Mouse (Mus musculus) hindbrain, embryonic 13.5 days (tissue): ENCODE data around the gene Nell1. TPM values are rescaled to one million over a fixed set of nuclear protein-coding genes. Genes with fewer than 3 reads are reported as not detected.

Experiments
- ATAC-seq: fragments of 200-750 bp; cut with Nextera tagmentation; 2 replicates; pipeline ENCODE4 v1.8.0; 2017; ENCODE audit warnings: moderate TSS enrichment; ENCODE audit not compliant: low FRiP score
- H3K27ac ChIP-seq: fragments of 300-500 bp; sonication (generic); 2 replicates; pipeline ENCODE4 v1.5.1; 2015; ENCODE audit warnings: inconsistent platforms, mild to moderate bottlenecking, moderate library complexity
- H3K27me3 ChIP-seq: fragments of 300-500 bp; sonication (generic); 2 replicates; pipeline ENCODE4 v1.6.1; 2015; ENCODE audit warnings: mild to moderate bottlenecking, inconsistent platforms
- H3K36me3 ChIP-seq: fragments of 300-500 bp; sonication (generic); 2 replicates; pipeline ENCODE4 v1.6.1; 2015; ENCODE audit warnings: mild to moderate bottlenecking, inconsistent platforms
- H3K4me1 ChIP-seq: fragments of 300-500 bp; sonication (generic); replicated peaks from 2 replicates; pipeline ENCODE4 v1.6.1; 2015; ENCODE audit warnings: inconsistent platforms
- H3K4me2 ChIP-seq: fragments of 300-500 bp; sonication (generic); 2 replicates; pipeline ENCODE4 v1.6.1; 2015; ENCODE audit warnings: inconsistent platforms, mild to moderate bottlenecking, moderate library complexity
- H3K4me3 ChIP-seq: fragments of 300-500 bp; sonication (generic); 2 replicates; pipeline ENCODE4 v1.5.1; 2015; ENCODE audit warnings: mild to moderate bottlenecking, inconsistent platforms
- H3K9ac ChIP-seq: fragments of 300-500 bp; sonication (generic); 2 replicates; pipeline ENCODE4 v1.6.1; 2015; ENCODE audit warnings: mild to moderate bottlenecking, inconsistent platforms
- H3K9me3 ChIP-seq: fragments of 300-500 bp; sonication (generic); 2 replicates; pipeline ENCODE4 v1.6.1; 2016; ENCODE audit warnings: inconsistent platforms
- WGBS: fragments of 180-500 bp; shearing (Covaris S2); methylation state at CpG from one replicate; pipeline ENCODE4 v1.1.7; 2015; 5-methylcytosine and 5-hydroxymethylcytosine counted together
- polyA plus RNA-seq: library from polyadenylated mRNA; unstranded; fragments of >200 nt; fragmentation: Nextera tagmentation; extraction: Ambion mirVana; gene quantifications from 2 replicates; pipeline ENCODE4 v1.2.1, GENCODE M21; 2015

The Nell1 gene
- polyA plus RNA-seq, 1 experiment from 2014 or later = 15.7 TPM

DNA sequence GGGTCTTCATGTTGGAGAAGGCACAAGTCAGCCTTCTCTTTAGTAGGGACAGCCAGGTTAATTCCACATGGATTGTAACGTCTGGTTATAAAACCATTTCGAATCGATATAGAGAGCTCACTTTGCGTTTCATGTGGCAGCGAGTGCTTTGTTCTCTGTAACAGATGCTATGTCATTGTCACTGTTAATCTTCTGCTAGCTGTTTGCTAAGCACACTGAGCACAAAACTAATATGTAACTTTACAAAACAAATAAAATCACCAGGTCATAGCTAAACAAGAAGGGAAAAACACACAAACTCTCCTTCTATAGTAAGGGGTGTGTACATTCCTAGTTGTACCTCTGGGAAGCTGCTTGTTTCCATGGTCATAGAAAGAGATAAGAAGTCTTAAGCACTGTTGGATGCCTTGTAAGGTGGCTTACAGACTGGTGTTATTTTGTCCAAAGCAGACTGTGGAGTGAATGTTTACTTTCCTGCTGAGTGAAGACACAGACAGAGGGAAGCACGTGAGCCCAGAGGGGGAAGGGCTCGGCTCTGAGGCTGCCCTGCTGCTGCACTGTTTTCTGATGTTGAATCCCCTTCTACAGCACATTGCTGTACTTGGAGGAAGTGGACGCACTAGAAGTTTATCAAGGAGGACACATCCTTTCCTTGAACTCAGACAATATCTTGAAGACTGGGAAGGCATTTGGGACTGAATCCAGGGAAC, 131.1 kb downstream of the Nell1 start:
- Histone ChIP-seq H3K4me2 (no peak overlapping the region), H3K27me3 (no peaks in the 10 kb centered on the region), H3K9ac (no peak overlapping the region), H3K36me3 (no peaks in the 10 kb centered on the region), H3K4me3 (no peak overlapping the region), H3K9me3 (no peaks in the 10 kb centered on the region), H3K4me1 (0 out of 2 replicates have a peak, but pooled peaks cover 4% of the 10 kb centered on the region), H3K27ac (no peak overlapping the region)
- ATAC-seq = 0 out of 2 replicates have a peak, but pooled peaks have one; percentile 43
- 49% methylated on average over 8 of the region's 8 CpGs for WGBS

DNA sequence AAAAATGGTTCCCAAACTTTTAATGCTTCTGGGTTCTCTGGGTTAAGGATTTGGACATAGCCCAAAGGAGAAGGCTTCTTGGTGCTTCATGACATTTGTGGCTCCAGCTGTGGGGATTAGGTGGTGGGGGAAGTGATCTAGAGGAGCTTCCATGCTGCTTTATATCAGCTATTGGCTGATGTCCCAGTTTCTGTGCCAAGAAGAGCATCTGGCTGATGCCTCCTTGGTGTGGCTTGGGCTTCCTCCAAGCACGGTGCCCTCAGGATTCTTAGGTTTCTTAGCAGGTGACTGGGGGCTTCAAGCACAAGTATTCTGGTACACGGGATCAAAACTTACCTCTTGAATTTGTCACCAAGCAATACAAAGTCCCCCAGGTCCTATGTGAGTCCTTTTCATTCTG, 132.6 kb downstream of the Nell1 start:
- Histone ChIP-seq H3K27me3 (no peaks in the 10 kb centered on the region), H3K9me3 (no peaks in the 10 kb centered on the region), H3K4me3 (no peak overlapping the region), H3K9ac (no peak overlapping the region), H3K36me3 (no peaks in the 10 kb centered on the region), H3K4me2 (no peak overlapping the region), H3K4me1 (0 out of 2 replicates have a peak, but pooled peaks cover 4% of the 10 kb centered on the region), H3K27ac (no peak overlapping the region)
- ATAC-seq = no peak
- WGBS = 77% methylated on average over 2 of the region's 2 CpGs

DNA sequence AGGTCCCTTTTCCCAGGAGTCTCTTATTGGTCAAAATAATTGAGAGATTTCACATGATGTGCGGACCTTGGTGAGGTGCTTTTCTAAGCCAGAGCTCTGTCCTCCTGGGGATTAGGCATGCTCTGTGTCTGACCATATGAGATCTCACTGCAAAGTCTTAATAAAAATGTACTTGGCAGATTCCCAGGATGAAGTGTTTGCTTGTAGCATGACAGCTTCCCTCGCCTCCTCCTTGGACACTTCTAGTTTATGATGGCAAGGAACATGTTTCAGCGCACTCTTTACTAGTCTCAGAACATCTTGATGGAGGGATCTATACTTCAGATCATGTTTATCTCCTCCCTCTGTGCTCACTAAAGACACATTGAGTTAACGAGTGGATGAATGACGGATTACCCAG, 143.7 kb downstream of the Nell1 start:
- Histone ChIP-seq H3K9ac (no peak overlapping the region), H3K27ac (no peak overlapping the region), H3K4me1 (no peaks in the 10 kb centered on the region), H3K36me3 (no peaks in the 10 kb centered on the region), H3K9me3 (no peaks in the 10 kb centered on the region), H3K4me3 (no peak overlapping the region), H3K4me2 (no peak overlapping the region), H3K27me3 (no peaks in the 10 kb centered on the region)
- 89% methylated on average over 5 of the region's 5 CpGs for WGBS
- ATAC-seq = no peak

DNA sequence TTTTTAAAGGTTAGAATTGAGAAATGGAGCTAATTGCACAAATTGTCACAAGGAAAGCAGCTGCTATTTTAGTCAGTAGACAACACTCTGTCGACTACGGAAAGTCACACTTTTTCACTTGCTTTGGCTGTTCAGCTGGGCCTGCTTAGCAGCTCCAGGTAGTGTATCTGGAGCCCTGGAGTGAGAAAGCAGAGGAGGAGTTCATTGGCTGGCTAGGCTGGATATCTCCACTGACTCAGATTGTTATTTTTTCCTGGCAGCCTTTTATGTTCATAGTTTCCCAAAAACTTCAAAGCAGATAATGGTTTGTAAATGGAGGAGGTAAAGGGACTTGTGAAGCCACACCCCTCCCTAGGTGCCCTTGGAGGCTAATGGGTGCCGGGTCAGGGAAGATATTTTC, 163.0 kb downstream of the Nell1 start:
- Histone ChIP-seq H3K4me2 (no peak overlapping the region), H3K9me3 (no peaks in the 10 kb centered on the region), H3K27ac (no peak overlapping the region), H3K4me3 (no peak overlapping the region), H3K4me1 (no peaks in the 10 kb centered on the region), H3K27me3 (no peaks in the 10 kb centered on the region), H3K36me3 (no peaks in the 10 kb centered on the region), H3K9ac (no peak overlapping the region)
- WGBS = 91% methylated on average over 3 of the region's 3 CpGs
- no peak for ATAC-seq

DNA sequence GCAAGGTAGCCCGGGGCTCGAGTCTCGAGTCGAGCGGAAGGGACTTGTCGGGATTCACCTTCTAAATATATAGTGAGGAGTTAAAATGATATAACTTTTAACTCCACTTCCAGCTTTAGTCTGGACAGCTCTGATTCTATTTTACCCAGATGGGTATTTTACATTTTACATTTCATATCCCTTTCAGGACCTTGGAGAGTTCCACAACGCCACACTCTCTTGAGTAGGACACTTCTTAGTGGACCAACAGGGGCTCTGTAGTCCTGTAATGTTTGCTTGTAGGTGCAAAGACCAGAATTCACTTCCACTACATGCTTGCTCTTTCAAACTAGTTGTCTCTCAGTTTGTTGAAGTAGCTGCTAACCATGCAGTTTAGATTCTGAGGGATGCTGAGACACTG, 174.7 kb downstream of the Nell1 start:
- no peak overlapping the region for H3K27ac ChIP-seq
- 96% methylated on average over 7 of the region's 7 CpGs for WGBS
- no peak overlapping the region for H3K4me2 ChIP-seq
- no peaks in the 10 kb centered on the region for H3K36me3 ChIP-seq
- H3K9ac ChIP-seq = no peak overlapping the region
- H3K4me1 ChIP-seq = no peaks in the 10 kb centered on the region
- ATAC-seq = no peak
- H3K4me3 ChIP-seq = no peak overlapping the region
- H3K9me3 ChIP-seq = no peaks in the 10 kb centered on the region
- no peaks in the 10 kb centered on the region for H3K27me3 ChIP-seq

DNA sequence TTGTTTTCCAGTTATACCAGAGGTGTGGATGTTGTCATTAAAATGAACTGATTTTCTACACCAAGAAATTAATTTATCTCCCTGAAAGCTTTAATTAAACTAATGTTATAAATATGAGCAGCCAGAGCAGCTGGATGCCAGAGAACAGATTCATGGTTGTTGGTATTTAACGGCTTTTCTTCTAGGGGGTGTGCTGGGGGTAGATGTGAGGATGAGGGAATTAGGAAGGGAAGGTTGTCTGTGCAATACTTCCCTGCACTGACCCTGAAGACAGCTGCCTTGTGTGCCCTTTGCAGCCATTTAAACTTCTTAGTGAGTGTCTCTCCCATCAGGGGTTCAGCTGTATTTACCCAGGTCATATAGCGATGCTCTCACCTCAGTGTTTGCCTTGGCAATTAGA, 176.2 kb downstream of the Nell1 start:
- Histone ChIP-seq H3K36me3 (no peaks in the 10 kb centered on the region), H3K4me2 (no peak overlapping the region), H3K4me3 (no peak overlapping the region), H3K4me1 (no peaks in the 10 kb centered on the region), H3K9me3 (no peaks in the 10 kb centered on the region), H3K27me3 (no peaks in the 10 kb centered on the region), H3K27ac (no peak overlapping the region; the same call in 1 of the 2 replicates), H3K9ac (no peak overlapping the region)
- WGBS = 62% methylated on average over 2 of the region's 2 CpGs
- no peak for ATAC-seq

DNA sequence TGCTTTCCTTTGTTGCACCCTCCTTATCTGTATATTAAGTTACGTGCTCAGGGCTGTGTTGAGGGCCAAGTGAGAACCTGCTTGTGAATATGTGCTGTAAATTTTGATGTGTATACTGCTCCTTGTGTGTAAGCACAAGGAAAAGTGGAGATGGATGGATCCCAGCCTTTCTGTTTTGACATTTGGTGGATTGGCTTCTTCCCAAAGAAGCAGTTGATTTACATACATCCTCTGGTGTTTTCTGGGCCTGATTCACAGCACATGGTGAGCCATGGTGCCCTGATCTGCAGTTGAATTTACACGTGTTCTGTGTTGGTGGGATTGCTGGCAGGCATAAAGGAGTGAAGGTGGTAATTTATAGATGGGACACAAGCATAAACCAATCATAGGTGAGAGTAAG, 179.0 kb downstream of the Nell1 start:
- Histone ChIP-seq H3K9me3 (no peaks in the 10 kb centered on the region), H3K27ac (no peak overlapping the region), H3K4me3 (no peak overlapping the region), H3K9ac (no peak overlapping the region), H3K36me3 (no peaks in the 10 kb centered on the region), H3K27me3 (no peaks in the 10 kb centered on the region), H3K4me1 (no peaks in the 10 kb centered on the region), H3K4me2 (no peak overlapping the region)
- ATAC-seq = no peak
- 71% methylated on average over 2 of the region's 2 CpGs for WGBS

DNA sequence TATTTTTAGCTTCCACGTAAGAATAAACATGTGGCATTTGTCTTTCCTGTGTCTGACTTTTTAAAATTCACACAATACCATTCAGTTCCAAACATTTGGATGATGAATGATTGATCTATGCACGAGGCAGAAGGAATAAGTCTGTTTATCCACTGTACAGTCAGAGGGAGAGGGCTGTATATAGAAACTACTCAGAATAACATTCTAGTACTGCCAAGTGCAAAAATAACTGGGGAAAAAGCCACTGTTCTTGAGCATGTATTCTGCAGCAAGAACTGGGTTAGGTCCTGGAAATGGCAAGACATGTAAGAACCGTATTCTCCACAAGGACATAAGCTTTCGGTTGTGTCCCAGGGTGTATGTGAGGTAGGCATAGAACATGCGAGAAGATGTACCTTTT, 187.9 kb downstream of the Nell1 start:
- Histone ChIP-seq H3K27ac (no peak overlapping the region), H3K36me3 (no peaks in the 10 kb centered on the region), H3K4me3 (no peak overlapping the region), H3K4me2 (no peak overlapping the region), H3K9ac (no peak overlapping the region), H3K4me1 (no peaks in the 10 kb centered on the region), H3K27me3 (no peaks in the 10 kb centered on the region), H3K9me3 (peaks cover 6% of the 10 kb centered on the region; the same call in 1 of the 2 replicates)
- no peak for ATAC-seq
- 89% methylated on average over 5 of the region's 5 CpGs for WGBS

DNA sequence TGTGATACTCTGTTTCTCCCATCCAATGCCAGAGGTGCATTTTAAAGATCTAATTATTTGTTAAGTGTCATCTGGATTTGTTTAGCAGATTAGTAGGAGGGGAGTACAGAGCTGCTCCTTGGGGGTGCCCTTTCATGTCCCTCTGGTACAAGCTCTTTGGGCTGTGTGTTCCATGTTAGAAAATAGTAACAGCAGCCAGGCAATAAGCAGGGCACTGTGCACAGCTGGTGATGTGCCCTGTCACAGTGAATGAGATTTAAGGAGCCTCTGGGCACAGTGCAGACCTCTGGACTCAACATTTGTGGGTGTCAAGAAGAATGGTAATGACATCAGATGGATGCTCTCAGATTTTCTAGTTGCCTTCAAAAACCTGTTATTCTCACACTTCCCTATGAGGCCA, 194.1 kb downstream of the Nell1 start:
- no peak overlapping the region for H3K4me2 ChIP-seq
- H3K27me3 ChIP-seq = no peaks in the 10 kb centered on the region
- H3K27ac ChIP-seq = no peak overlapping the region
- H3K36me3 ChIP-seq = no peaks in the 10 kb centered on the region
- no peaks in the 10 kb centered on the region for H3K4me1 ChIP-seq
- H3K9me3 ChIP-seq = no peaks in the 10 kb centered on the region
- H3K4me3 ChIP-seq = no peak overlapping the region
- no peak overlapping the region for H3K9ac ChIP-seq
- no peak for ATAC-seq

DNA sequence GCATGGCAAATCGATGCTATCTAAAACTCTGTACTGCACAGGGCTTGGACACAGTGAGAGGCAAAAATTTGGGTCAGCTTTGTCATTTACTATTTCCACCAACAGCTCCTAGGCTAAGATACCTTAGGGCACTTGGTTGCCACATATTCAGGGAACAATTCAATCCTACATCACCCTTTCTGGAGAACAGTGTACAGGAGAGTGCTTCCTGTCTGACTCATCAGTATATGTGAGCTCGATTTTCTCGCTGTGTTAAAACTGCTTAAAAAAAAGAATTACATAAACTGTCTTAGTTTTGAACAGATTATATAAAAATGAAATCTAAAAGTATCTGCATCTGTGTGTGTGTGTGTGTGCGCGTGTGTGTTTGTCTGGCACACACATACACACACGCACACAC, 211.6 kb downstream of the Nell1 start:
- H3K27ac ChIP-seq = no peak overlapping the region
- no peak overlapping the region for H3K4me2 ChIP-seq
- WGBS = 95% methylated on average over 6 of the region's 6 CpGs
- no peaks in the 10 kb centered on the region for H3K27me3 ChIP-seq
- H3K9me3 ChIP-seq = no peaks in the 10 kb centered on the region
- no peaks in the 10 kb centered on the region for H3K36me3 ChIP-seq
- no peak overlapping the region for H3K9ac ChIP-seq
- no peak for ATAC-seq
- H3K4me3 ChIP-seq = no peak overlapping the region
- H3K4me1 ChIP-seq = no peaks in the 10 kb centered on the region

DNA sequence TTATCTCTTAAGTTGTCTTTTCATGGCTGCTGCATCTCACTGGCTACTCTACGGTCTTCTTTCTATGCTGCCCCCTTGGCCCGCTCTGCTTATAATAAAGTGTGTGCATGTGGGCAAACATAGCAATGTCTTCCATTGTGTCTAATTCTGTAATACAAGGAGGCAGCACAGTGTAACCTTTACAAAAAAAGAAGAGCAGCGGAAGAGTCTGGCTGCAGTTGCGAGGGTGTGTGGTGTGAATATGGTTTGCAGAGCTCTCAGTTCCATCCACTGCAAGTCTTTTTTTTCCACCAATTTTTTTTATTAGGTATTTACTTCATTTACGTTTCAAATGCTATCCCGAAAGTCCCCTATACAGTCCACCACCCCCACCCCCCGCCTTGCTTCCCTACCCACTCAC, 219.3 kb downstream of the Nell1 start:
- Histone ChIP-seq H3K9me3 (no peaks in the 10 kb centered on the region), H3K27me3 (no peaks in the 10 kb centered on the region), H3K4me1 (no peaks in the 10 kb centered on the region), H3K4me3 (no peak overlapping the region), H3K27ac (no peak overlapping the region), H3K4me2 (no peak overlapping the region), H3K36me3 (no peaks in the 10 kb centered on the region), H3K9ac (no peak overlapping the region)
- 94% methylated on average over 7 of the region's 7 CpGs for WGBS
- no peak for ATAC-seq

DNA sequence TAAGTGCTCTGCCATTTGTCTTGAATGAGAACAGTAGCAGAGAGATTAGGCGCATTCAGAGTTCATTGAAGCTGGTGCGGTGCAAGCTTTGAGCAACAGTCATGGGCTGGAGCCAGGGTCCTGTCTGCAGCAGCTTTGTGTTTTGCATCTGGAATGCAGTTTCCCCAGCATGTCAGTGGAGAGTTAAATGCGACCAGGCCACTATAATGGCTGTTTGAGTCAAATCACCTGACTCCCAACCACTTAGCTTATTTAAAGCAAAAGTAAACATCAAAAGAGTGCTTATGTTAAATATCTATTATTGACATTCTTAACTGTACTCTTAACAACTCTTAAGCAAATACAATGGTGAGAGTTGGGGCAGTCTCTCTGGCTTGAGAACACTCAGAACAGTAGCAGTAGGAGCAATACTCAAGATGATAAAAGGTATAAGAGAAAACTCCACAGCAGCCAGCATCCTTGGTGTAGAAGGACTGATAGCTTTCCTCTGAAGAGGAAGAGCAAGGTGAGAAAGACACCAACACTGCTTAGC, 220.5 kb downstream of the Nell1 start:
- H3K4me2 ChIP-seq = no peak overlapping the region
- no peak for ATAC-seq
- no peaks in the 10 kb centered on the region for H3K36me3 ChIP-seq
- no peak overlapping the region for H3K9ac ChIP-seq
- no peak overlapping the region for H3K27ac ChIP-seq
- H3K27me3 ChIP-seq = no peaks in the 10 kb centered on the region
- WGBS = 68% methylated on average over 3 of the region's 3 CpGs
- no peaks in the 10 kb centered on the region for H3K9me3 ChIP-seq
- H3K4me3 ChIP-seq = no peak overlapping the region
- H3K4me1 ChIP-seq = no peaks in the 10 kb centered on the region

DNA sequence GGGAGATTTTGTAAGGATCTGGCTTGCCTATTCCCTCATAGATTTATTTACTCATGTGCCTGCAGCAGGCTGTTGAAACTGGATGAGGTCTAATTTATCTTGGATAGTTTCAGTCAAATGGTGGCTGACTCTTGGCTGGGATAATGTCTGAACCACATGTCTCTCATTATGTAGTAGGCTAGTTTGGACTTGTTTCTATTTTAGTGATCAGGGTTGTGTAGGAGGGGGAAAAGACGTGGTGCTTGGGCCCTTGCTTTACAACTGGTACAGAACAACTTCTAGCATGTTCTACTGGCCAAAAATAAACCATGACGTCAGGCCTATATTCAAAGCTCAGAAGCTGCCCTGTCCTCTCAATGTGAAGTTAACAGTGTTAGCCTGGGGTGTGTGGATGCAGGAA, 230.6 kb downstream of the Nell1 start:
- H3K9me3 ChIP-seq = 0 out of 2 replicates have a peak, but pooled peaks cover 2% of the 10 kb centered on the region
- 64% methylated on average over 2 of the region's 2 CpGs for WGBS
- H3K9ac ChIP-seq = no peak overlapping the region
- H3K27me3 ChIP-seq = no peaks in the 10 kb centered on the region
- no peaks in the 10 kb centered on the region for H3K36me3 ChIP-seq
- H3K4me3 ChIP-seq = no peak overlapping the region
- H3K4me1 ChIP-seq = no peaks in the 10 kb centered on the region
- no peak overlapping the region for H3K27ac ChIP-seq
- H3K4me2 ChIP-seq = no peak overlapping the region
- no peak for ATAC-seq
